Mouse (Mus musculus) liver, embryonic 14.5 days (tissue): Measurements from ENCODE around the gene Fkrp.

Experiments
- CTCF ChIP-seq: IDR thresholded peaks from 2 replicates; pipeline ENCODE4 v1.5.1; 2016; ENCODE audit warnings: antibody characterized with exemption, low read depth, control low read depth
- EP300 ChIP-seq: IDR thresholded peaks from 2 replicates; pipeline ENCODE4 v1.6.1; 2016; ENCODE audit warnings: antibody characterized with exemption, low read depth

- TF ChIP-seq EP300 (no peak), CTCF (no peak)
Measured at GRCm38 (mm10) chr7:16841561-16842560, 25.3 kb upstream of the Fkrp start.
